Mouse (Mus musculus): ENCODE data around the gene Smyd5. TPM values are rescaled to one million over a fixed set of nuclear protein-coding genes. Genes with fewer than 3 reads are reported as not detected.

The Smyd5 gene
- total and polyA plus RNA-seq, 2 experiments from 2014 or later: 15.0 to 16.0 TPM

DNA sequence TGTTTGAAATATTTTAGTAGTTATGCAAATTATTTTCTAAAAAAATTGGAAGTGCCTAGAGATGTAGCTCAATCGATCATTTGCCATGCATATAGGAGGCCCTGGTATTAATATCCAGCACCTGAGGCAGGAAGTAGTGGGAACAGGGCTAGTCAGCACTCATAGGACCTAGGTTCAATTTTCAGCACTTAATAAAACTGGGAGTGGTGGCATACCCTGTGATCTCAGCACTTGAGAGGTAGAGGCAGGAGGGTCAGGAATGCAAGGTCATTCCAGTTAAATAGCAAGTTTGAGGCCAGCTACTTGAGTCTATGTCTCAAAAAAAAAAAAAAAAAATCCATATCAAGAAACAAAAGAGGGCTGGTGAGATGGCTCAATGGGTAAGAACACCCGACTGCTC lies 12.6 kb upstream of the Smyd5 start:
- 71% methylated on average over 2 of the region's 2 CpGs for WGBS
- Histone ChIP-seq H3K4me1 (ENCODE audit: control insufficient read depth, insufficient read depth) (no peaks in the 10 kb centered on the region), H3K36me3 (replicated peaks; ENCODE audit: control insufficient read depth, insufficient read depth, low read length) (no peaks in the 10 kb centered on the region), H3K4me3 (ENCODE audit: low read depth, low read length) (no peak overlapping the region), H3K27me3 (ENCODE audit: control insufficient read depth, insufficient read depth, low read length) (peaks cover 10% of the 10 kb centered on the region; the same call in 1 of the 2 replicates), H3K9ac (replicated peaks; ENCODE audit: low read depth, low read length) (no peak overlapping the region), H3K9me3 (replicated peaks; ENCODE audit: control insufficient read depth, low read length) (no peaks in the 10 kb centered on the region), H3K27ac (ENCODE audit: low read depth) (no peak overlapping the region), H3K4me2 (ENCODE audit: low read depth, low read length) (no peak overlapping the region)
- DNase-seq (ENCODE audit: low spot score) (no peak), ATAC-seq (ENCODE audit: insufficient read depth, low read depth) (no peak)
- TF ChIP-seq EP300 (IDR thresholded peaks at IDR 0.05; ENCODE audit: low read depth): no peak
- no peak for TF ChIP-seq CTCF (IDR thresholded peaks at IDR 0.05; ENCODE audit: low read depth)

DNA sequence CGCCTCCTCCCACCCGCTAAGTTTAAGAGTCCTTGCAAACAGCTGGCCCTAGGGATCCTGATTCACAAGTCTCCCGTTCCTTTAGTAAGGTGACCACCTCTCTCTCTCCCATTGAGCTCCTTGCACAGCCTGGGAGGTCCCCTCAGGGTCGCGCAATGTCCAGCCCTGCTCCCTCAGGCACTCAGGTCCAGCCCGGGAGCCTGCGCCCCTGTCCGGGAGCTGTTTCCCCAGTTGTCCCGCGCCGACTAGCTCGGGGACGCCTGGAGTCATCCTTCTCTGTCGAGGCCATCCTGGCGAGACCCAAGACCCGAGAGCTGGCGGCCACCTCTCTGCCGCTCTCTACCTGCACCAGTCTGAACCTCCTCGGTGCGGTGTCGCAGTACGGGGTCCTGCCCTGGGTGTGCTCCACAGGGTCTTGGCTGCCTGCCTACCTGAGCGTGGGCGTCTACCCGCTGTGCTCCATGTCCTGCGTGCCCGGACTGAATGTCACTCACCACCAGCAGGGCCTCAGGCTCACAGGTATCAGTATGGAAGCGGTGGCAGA lies 7.9 kb upstream of the Smyd5 start, which contains the start of gene Noto:
Gene Noto, plus strand, starts transcription at position 51 of the 544 bp plus-strand sequence.
- TF ChIP-seq CTCF (IDR thresholded peaks at IDR 0.05; ENCODE audit: low read depth) (no peak), EP300 (IDR thresholded peaks at IDR 0.05; ENCODE audit: low read depth) (no peak)
- H3K4me1 ChIP-seq (ENCODE audit: control insufficient read depth, insufficient read depth): no peaks in the 10 kb centered on the region
- no peak for DNase-seq (ENCODE audit: low spot score)
- H3K27me3 ChIP-seq (ENCODE audit: control insufficient read depth, insufficient read depth, low read length): peaks cover 10% of the 10 kb centered on the region; the same call in 1 of the 2 replicates
- H3K9ac ChIP-seq (replicated peaks; ENCODE audit: low read depth, low read length): 0 out of 2 replicates have a peak within 1 kb of the TSS, but pooled peaks have one; percentile 5
- H3K4me3 ChIP-seq (ENCODE audit: low read depth, low read length): no peak within 1 kb of the TSS
- ATAC-seq (ENCODE audit: insufficient read depth, low read depth): no peak
- no peaks in the 10 kb centered on the region for H3K9me3 ChIP-seq (replicated peaks; ENCODE audit: control insufficient read depth, low read length)
- H3K36me3 ChIP-seq (replicated peaks; ENCODE audit: control insufficient read depth, insufficient read depth, low read length): no peaks in the 10 kb centered on the region
- 10% methylated on average over 28 of the region's 28 CpGs for WGBS
- H3K27ac ChIP-seq (ENCODE audit: low read depth): no peak within 1 kb of the TSS
- no peak within 1 kb of the TSS for H3K4me2 ChIP-seq (ENCODE audit: low read depth, low read length)

DNA sequence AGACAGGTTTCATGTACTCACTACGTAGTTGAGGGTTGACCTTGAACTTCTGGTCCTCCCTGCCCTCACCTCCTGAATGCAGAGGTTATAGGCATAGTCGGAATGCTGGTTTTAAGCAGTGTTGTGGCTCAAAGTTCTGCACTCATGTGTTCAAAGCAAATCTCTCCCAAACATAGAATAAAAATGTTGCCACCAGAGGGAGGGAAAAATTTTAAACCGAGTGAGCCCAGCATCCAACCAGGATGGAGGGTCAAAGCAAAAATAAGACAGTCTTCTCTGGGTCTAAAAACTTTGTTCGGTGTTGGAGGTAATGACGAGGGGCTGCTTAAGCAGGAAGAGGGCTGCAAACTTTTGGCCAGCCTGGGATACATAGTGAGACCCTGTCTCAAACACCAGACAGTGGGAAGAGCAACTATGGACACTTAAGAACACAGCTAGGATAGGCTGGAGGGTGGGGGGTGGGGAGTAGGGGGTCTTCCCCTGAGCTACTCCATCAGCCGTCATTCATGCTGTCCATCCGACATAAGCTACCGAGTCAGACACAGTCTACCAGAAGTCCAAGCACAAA lies 431 bp upstream of the Smyd5 start:
- peak overlapping the region; percentile 92 for H3K4me3 ChIP-seq (ENCODE audit: low read depth, low read length)
- H3K27me3 ChIP-seq (ENCODE audit: control insufficient read depth, insufficient read depth, low read length): no peaks in the 10 kb centered on the region
- H3K9ac ChIP-seq (replicated peaks; ENCODE audit: low read depth, low read length): peak overlapping the region; percentile 70
- TF ChIP-seq EP300 (IDR thresholded peaks at IDR 0.05; ENCODE audit: low read depth): no peak
- TF ChIP-seq CTCF (IDR thresholded peaks at IDR 0.05; ENCODE audit: low read depth): no peak
- H3K9me3 ChIP-seq (replicated peaks; ENCODE audit: control insufficient read depth, low read length): no peaks in the 10 kb centered on the region
- peak overlapping the region; percentile 96 for H3K4me2 ChIP-seq (ENCODE audit: low read depth, low read length)
- WGBS: 49% methylated on average over 8 of the region's 8 CpGs
- no peak overlapping the region for H3K27ac ChIP-seq (ENCODE audit: low read depth)
- no peak for ATAC-seq (ENCODE audit: insufficient read depth, low read depth)
- no peak for DNase-seq (ENCODE audit: low spot score)
- H3K4me1 ChIP-seq (ENCODE audit: control insufficient read depth, insufficient read depth): peaks cover 6% of the 10 kb centered on the region; the same call in 1 of the 2 replicates
- H3K36me3 ChIP-seq (replicated peaks; ENCODE audit: control insufficient read depth, insufficient read depth, low read length): no peaks in the 10 kb centered on the region

DNA sequence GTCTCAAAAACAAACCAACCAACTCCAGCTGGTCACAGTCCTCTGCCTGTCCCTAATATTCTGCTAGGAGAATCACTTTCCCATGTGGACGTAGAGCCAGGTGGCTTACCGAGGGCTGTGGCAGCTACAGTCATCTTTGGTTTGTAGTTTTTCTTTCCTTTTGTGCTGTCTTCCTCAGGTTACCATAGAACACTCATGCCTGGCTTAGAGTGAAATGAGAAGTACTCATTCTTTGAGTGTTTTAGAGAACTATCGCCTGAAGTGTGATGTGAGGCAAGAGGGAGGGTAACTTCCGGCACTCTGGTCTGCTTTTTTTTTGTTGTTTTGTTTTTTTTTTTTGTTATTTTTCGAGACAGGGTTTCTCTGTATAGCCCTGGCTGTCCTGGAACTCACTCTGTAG lies 2.1 kb downstream of the Smyd5 start:
- peaks cover 6% of the 10 kb centered on the region; the same call in 1 of the 2 replicates for H3K4me1 ChIP-seq (ENCODE audit: control insufficient read depth, insufficient read depth)
- no peaks in the 10 kb centered on the region for H3K27me3 ChIP-seq (ENCODE audit: control insufficient read depth, insufficient read depth, low read length)
- 0 out of 2 replicates have a peak, but pooled peaks cover 4% of the 10 kb centered on the region for H3K36me3 ChIP-seq (replicated peaks; ENCODE audit: control insufficient read depth, insufficient read depth, low read length)
- ATAC-seq (ENCODE audit: insufficient read depth, low read depth): no peak
- H3K27ac ChIP-seq (ENCODE audit: low read depth): no peak overlapping the region
- H3K9ac ChIP-seq (replicated peaks; ENCODE audit: low read depth, low read length): no peak overlapping the region
- no peak overlapping the region for H3K4me2 ChIP-seq (ENCODE audit: low read depth, low read length)
- WGBS: 77% methylated on average over 5 of the region's 5 CpGs
- no peak overlapping the region for H3K4me3 ChIP-seq (ENCODE audit: low read depth, low read length)
- DNase-seq (ENCODE audit: low spot score): no peak
- TF ChIP-seq CTCF (IDR thresholded peaks at IDR 0.05; ENCODE audit: low read depth) (no peak), EP300 (IDR thresholded peaks at IDR 0.05; ENCODE audit: low read depth) (no peak)
- H3K9me3 ChIP-seq (replicated peaks; ENCODE audit: control insufficient read depth, low read length): no peaks in the 10 kb centered on the region

DNA sequence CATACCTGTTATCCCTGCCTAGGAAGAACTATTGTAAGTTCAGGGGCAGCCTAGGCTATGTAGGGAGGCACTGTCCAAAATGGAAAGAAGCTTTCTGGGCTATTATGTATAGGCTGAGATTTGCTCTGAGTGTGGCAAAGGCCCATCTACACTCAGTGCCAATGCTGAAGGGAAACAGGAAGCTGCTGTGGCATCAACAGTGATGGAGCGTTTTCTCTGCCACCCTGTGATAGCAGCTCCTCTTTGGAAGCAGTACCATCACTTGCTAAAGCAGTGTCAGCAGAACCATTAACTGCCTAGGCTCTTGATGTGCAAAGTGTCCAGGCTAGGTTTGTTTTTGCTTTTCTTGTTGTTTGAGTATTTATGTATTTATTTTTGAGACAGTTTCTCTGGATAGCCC lies 4.4 kb downstream of the Smyd5 start:
- DNase-seq (ENCODE audit: low spot score) (no peak), ATAC-seq (ENCODE audit: insufficient read depth, low read depth) (no peak)
- TF ChIP-seq EP300 (IDR thresholded peaks at IDR 0.05; ENCODE audit: low read depth) (no peak), CTCF (IDR thresholded peaks at IDR 0.05; ENCODE audit: low read depth) (no peak)
- peaks cover 6% of the 10 kb centered on the region; the same call in 1 of the 2 replicates for H3K4me1 ChIP-seq (ENCODE audit: control insufficient read depth, insufficient read depth)
- peaks cover 22% of the 10 kb centered on the region for H3K36me3 ChIP-seq (replicated peaks; ENCODE audit: control insufficient read depth, insufficient read depth, low read length)
- no peaks in the 10 kb centered on the region for H3K9me3 ChIP-seq (replicated peaks; ENCODE audit: control insufficient read depth, low read length)
- no peak overlapping the region for H3K9ac ChIP-seq (replicated peaks; ENCODE audit: low read depth, low read length)
- WGBS: 76% methylated on average over 1 of the region's 1 CpGs
- no peak overlapping the region for H3K4me2 ChIP-seq (ENCODE audit: low read depth, low read length)
- H3K27me3 ChIP-seq (ENCODE audit: control insufficient read depth, insufficient read depth, low read length): no peaks in the 10 kb centered on the region
- no peak overlapping the region for H3K4me3 ChIP-seq (ENCODE audit: low read depth, low read length)
- H3K27ac ChIP-seq (ENCODE audit: low read depth): no peak overlapping the region

Measured in heart, postnatal 0 days (tissue).